Mouse (Mus musculus): ENCODE measurements around the gene Fam166a. TPM values are rescaled to one million over a fixed set of nuclear protein-coding genes. Genes with fewer than 3 reads are reported as not detected.

Fam166a gene
- polyA plus RNA-seq, 1 experiment = 0.55 TPM

DNA sequence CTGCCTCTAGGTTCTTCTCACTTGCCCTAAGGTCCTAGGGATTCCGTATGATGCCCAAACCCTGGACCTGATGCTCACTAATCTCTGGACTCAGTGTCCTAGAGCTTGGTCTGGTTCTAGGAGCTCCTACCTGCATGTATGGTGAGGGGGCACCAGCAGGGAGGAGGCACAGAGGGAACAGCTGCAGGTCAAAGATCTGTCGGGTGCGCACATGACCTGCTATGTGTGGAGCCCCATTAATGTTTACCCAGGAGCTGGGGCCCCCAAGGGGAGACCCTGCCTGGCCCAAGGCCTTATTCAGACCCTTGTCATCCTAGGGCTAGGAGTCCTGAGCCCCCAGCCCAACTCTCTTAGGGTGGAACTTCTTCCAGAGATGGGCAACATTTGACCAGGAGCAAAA is 15.5 kb downstream of the Fam166a start, which contains the start of gene Slc34a3:
Gene Slc34a3, minus strand, starts transcription at position 315 of the 400 bp plus-strand sequence.
- no peak for TF ChIP-seq CTCF (conservative IDR thresholded peaks at IDR 0.05; ENCODE audit: insufficient read depth, insufficient read length, low read depth, low read length)
- TF ChIP-seq POLR2A (IDR thresholded peaks at IDR 0.05; ENCODE audit: low read depth, low read length) = no peak
- peak; percentile 63 for DNase-seq
- Histone ChIP-seq H3K27me3 (replicated peaks; ENCODE audit: control insufficient read depth, insufficient read depth, low read length) (no peaks in the 10 kb centered on the region), H3K4me3 (ENCODE audit: insufficient read depth, low read depth, low read length) (peak within 1 kb of the TSS; percentile 34), H3K4me1 (ENCODE audit: control insufficient read depth, insufficient read depth, low read length) (peaks cover 12% of the 10 kb centered on the region), H3K27ac (ENCODE audit: insufficient read depth, low read depth, low read length) (peak within 1 kb of the TSS; percentile 65), H3K36me3 (ENCODE audit: control insufficient read depth, insufficient read depth, low read length) (no peaks in the 10 kb centered on the region)
- 44% methylated on average over 3 of the region's 3 CpGs for WGBS

DNA sequence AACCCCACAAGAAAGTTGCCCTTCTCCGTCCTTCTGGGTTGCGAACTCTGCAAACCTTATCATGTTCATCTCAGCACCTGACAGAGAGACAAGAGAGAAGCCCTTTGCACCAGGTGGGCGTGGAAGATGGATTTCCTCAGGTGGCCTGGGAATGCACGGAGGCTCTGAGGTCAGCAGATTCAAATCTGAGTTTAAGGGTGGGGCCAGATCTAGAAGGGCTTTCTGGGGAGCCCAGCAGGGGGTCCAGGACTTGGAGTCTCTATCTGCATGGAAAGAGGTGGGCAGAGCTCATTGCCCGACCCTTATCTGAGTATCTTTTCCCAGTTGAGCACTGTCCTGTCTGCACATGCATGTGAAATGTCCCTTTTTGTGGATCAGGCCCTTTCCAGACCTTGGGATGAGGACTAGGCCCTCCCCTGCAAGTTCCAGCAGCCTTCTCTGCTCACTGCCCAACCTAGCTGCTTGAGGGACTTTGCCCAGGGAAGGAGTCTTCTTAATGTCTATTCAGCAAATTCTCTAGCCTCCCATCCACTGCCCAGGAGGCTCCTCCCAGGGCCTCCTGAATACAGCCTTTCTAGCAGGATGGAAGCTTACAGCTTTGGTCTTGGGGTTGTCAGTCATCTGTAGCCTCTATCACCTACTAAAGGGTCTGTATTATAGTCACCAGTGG is 16.1 kb downstream of the Fam166a start:
- TF ChIP-seq CTCF (conservative IDR thresholded peaks at IDR 0.05; ENCODE audit: insufficient read depth, insufficient read length, low read depth, low read length) (no peak), POLR2A (IDR thresholded peaks at IDR 0.05; ENCODE audit: low read depth, low read length) (no peak)
- H3K36me3 ChIP-seq (ENCODE audit: control insufficient read depth, insufficient read depth, low read length) = no peaks in the 10 kb centered on the region
- H3K27ac ChIP-seq (ENCODE audit: insufficient read depth, low read depth, low read length) = peak overlapping the region; percentile 54
- WGBS = 52% methylated on average over 5 of the region's 5 CpGs
- peaks cover 12% of the 10 kb centered on the region for H3K4me1 ChIP-seq (ENCODE audit: control insufficient read depth, insufficient read depth, low read length)
- peak; percentile 86 for DNase-seq
- H3K4me3 ChIP-seq (ENCODE audit: insufficient read depth, low read depth, low read length) = no peak overlapping the region
- no peaks in the 10 kb centered on the region for H3K27me3 ChIP-seq (replicated peaks; ENCODE audit: control insufficient read depth, insufficient read depth, low read length)

DNA sequence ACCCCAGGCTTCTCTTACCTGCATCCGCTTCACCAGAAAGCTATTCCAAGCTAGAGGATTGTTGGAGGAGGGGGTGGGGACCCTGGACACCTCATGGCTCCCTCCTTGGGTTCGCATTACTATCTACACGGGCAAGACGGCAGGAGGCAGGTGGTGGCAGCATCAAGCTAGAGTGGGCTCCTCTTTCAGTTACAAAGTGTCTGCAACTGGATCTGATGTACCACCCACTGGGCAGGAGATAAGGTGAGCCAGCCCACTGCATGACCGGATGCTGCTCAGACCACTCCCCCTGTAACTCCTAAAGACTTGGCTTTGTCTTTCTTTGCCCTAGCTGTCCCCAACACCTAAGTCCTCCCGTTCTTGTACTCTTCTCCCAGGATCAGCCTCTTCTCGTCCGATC is 18.1 kb downstream of the Fam166a start, which contains the start of gene Rnf224:
Gene Rnf224, minus strand, starts transcription at position 174 of the 400 bp plus-strand sequence.
- WGBS = 50% methylated on average over 8 of the region's 8 CpGs
- H3K27me3 ChIP-seq (replicated peaks; ENCODE audit: control insufficient read depth, insufficient read depth, low read length) = no peaks in the 10 kb centered on the region
- no peak for TF ChIP-seq POLR2A (IDR thresholded peaks at IDR 0.05; ENCODE audit: low read depth, low read length)
- no peak within 1 kb of the TSS for H3K4me3 ChIP-seq (ENCODE audit: insufficient read depth, low read depth, low read length)
- DNase-seq = no peak
- H3K27ac ChIP-seq (ENCODE audit: insufficient read depth, low read depth, low read length) = peak within 1 kb of the TSS; percentile 62; the same call in 1 of the 2 replicates
- no peaks in the 10 kb centered on the region for H3K36me3 ChIP-seq (ENCODE audit: control insufficient read depth, insufficient read depth, low read length)
- peaks cover 22% of the 10 kb centered on the region for H3K4me1 ChIP-seq (ENCODE audit: control insufficient read depth, insufficient read depth, low read length)

DNA sequence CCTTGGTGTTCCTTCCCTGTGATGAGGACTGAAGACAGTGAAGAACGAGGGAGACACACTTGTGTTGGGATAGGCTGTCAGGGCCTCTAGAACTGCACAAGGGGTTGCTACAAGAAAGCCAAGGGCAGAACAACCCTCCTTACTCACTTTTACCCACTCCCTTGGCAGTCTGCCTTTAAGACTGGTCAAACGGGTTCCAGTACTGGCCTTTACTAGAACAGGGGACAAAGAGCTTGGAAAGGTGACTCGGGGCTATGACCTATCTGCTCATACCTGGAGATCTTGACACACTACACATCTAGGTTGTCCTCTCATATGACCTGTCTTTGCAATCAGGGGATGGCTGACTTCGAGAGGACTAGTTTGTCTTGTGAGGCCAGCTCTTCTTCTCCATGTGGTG is 19.0 kb downstream of the Fam166a start:
- WGBS = 50% methylated on average over 4 of the region's 4 CpGs
- peak; percentile 76 for DNase-seq
- no peak for TF ChIP-seq CTCF (conservative IDR thresholded peaks at IDR 0.05; ENCODE audit: insufficient read depth, insufficient read length, low read depth, low read length)
- Histone ChIP-seq H3K4me1 (ENCODE audit: control insufficient read depth, insufficient read depth, low read length) (peaks cover 22% of the 10 kb centered on the region), H3K4me3 (ENCODE audit: insufficient read depth, low read depth, low read length) (no peak overlapping the region), H3K27me3 (replicated peaks; ENCODE audit: control insufficient read depth, insufficient read depth, low read length) (no peaks in the 10 kb centered on the region), H3K36me3 (ENCODE audit: control insufficient read depth, insufficient read depth, low read length) (no peaks in the 10 kb centered on the region), H3K27ac (ENCODE audit: insufficient read depth, low read depth, low read length) (peak overlapping the region; percentile 62; the same call in 1 of the 2 replicates)

DNA sequence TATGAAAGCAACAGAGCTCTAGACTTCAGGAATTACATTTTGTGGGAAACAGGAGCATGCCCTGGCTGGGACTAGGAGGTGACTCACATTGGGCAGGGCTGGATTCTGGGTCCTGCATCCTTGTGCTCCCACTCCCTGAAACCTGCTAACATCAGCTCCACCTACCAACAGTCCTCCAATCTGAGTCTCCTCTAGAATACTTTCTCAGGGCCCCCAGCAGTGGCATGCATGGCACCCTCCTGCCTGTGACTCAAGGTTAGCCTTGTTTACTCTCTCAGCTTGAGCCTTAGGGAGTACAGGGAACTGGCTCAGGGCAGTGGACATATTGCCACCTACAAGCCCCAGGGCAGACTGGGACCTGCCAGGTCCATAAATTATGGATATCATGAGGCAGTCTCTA is 19.6 kb downstream of the Fam166a start:
- H3K4me1 ChIP-seq (ENCODE audit: control insufficient read depth, insufficient read depth, low read length) = peaks cover 22% of the 10 kb centered on the region
- TF ChIP-seq POLR2A (IDR thresholded peaks at IDR 0.05; ENCODE audit: low read depth, low read length) = no peak
- no peak for TF ChIP-seq CTCF (conservative IDR thresholded peaks at IDR 0.05; ENCODE audit: insufficient read depth, insufficient read length, low read depth, low read length)
- no peaks in the 10 kb centered on the region for H3K36me3 ChIP-seq (ENCODE audit: control insufficient read depth, insufficient read depth, low read length)
- no peak for DNase-seq
- H3K4me3 ChIP-seq (ENCODE audit: insufficient read depth, low read depth, low read length) = no peak overlapping the region
- H3K27me3 ChIP-seq (replicated peaks; ENCODE audit: control insufficient read depth, insufficient read depth, low read length) = no peaks in the 10 kb centered on the region
- peak overlapping the region; percentile 50; the same call in 1 of the 2 replicates for H3K27ac ChIP-seq (ENCODE audit: insufficient read depth, low read depth, low read length)

DNA sequence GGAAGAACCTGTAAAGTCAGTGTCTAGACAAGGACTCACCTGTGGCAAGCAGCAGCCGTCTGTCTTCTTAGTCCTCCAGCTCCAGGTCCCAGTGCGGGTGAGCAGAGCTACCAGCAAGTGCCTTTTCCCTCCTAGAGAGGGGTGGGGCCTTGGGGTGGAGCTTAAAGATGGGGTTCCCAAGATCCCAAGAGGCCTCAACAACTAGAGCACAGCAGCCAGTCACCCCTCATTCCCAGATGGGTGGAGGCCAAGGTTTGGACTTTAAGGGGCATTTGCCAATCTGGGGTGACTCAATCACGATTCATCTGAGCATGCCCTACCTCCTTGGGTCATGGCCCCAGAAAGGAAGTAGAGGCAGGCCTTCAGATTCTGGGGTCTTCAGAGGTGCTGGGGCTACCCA is 21.2 kb downstream of the Fam166a start:
- Histone ChIP-seq H3K4me1 (ENCODE audit: control insufficient read depth, insufficient read depth, low read length) (peaks cover 22% of the 10 kb centered on the region), H3K27ac (ENCODE audit: insufficient read depth, low read depth, low read length) (no peak overlapping the region), H3K36me3 (ENCODE audit: control insufficient read depth, insufficient read depth, low read length) (no peaks in the 10 kb centered on the region), H3K4me3 (ENCODE audit: insufficient read depth, low read depth, low read length) (no peak overlapping the region), H3K27me3 (replicated peaks; ENCODE audit: control insufficient read depth, insufficient read depth, low read length) (no peaks in the 10 kb centered on the region)
- WGBS = 81% methylated on average over 3 of the region's 3 CpGs
- no peak for DNase-seq
- TF ChIP-seq POLR2A (IDR thresholded peaks at IDR 0.05; ENCODE audit: low read depth, low read length) (no peak), CTCF (conservative IDR thresholded peaks at IDR 0.05; ENCODE audit: insufficient read depth, insufficient read length, low read depth, low read length) (no peak)

DNA sequence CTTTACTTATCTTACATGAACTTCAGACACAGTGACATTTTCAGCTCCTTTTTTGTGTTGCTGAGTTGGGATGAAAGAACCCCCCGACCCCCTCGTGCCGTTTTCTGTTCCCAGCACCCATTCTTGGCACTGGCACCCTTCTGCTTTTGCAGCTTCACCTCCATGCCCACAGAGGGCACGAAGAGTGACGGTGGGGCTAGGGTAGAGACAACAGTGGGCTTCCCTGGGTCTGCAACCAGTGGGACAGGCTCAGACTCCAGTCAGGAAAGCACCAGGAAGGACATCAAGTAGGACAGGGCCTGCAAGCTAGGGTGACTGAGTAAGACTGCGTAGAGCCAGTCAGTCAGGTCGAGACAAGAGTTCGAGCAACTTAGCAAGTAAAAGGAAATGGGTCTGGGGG is 21.8 kb downstream of the Fam166a start:
- H3K4me3 ChIP-seq (ENCODE audit: insufficient read depth, low read depth, low read length) = peak overlapping the region; percentile 43; the same call in 1 of the 2 replicates
- peaks cover 22% of the 10 kb centered on the region for H3K4me1 ChIP-seq (ENCODE audit: control insufficient read depth, insufficient read depth, low read length)
- 60% methylated on average over 8 of the region's 8 CpGs for WGBS
- H3K27ac ChIP-seq (ENCODE audit: insufficient read depth, low read depth, low read length) = peak overlapping the region; percentile 61; the same call in 1 of the 2 replicates
- TF ChIP-seq CTCF (conservative IDR thresholded peaks at IDR 0.05; ENCODE audit: insufficient read depth, insufficient read length, low read depth, low read length) = no peak
- TF ChIP-seq POLR2A (IDR thresholded peaks at IDR 0.05; ENCODE audit: low read depth, low read length) = no peak
- no peak for DNase-seq
- no peaks in the 10 kb centered on the region for H3K27me3 ChIP-seq (replicated peaks; ENCODE audit: control insufficient read depth, insufficient read depth, low read length)
- H3K36me3 ChIP-seq (ENCODE audit: control insufficient read depth, insufficient read depth, low read length) = no peaks in the 10 kb centered on the region

Data from kidney, adult 2 months (tissue).